Mouse (Mus musculus): Measurements from ENCODE around the gene Fzd4. TPM values are rescaled to one million over a fixed set of nuclear protein-coding genes. Genes with fewer than 3 reads are reported as not detected.

Fzd4 gene
- polyA plus RNA-seq (2012; rRNA removed; ENCODE audit: low replicate concordance), result 33.6 and 48.3 TPM in 2 replicates

DNA sequence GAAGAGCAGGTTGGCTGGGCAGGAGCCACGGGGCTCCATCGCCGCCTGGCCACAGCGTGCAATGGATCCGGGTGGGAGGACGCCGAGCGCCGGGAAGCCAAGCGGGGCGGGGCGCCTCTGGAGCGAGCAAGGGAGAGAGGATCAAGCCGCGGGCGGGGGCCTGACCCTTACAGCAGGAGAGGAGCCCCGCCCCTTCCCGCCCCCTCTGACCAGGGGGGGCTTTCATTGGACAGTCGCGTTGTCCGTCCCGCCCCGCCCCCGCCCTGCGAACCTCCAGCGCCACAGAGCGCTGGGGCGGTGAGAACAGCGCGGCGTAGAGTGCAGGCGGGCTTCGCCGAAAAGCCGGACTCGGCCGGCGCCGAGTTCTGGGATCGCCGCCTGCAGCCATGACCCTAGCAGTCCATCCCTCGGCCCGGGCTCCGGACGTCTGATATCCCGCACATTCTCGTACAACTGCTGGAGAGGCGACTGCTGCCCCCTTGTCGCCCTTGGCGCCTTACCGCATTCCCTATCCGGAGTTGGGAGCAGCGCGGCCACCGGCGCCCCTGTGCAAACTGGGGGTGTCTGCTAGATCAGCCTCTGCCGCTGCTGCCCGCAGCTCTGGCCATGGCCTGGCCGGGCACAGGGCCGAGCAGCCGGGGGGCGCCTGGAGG is at the start of gene Fzd4, which contains the start of gene Tmem135:
Gene Fzd4, plus strand, starts transcription at position 275 of the 653 bp plus-strand sequence.
Gene Tmem135, minus strand, starts transcription at position 142 of the 653 bp plus-strand sequence.

Other genes starting within 250 kb of the Fzd4 start
- 146 and 271 TPM in 2 replicates for gene Tmem135, start 133 bp upstream of the Fzd4 start, polyA plus RNA-seq (2012; rRNA removed; ENCODE audit: low replicate concordance)
- 124 and 275 TPM in 2 replicates for gene Prss23, start 122.8 kb downstream of the Fzd4 start, polyA plus RNA-seq (2012; rRNA removed; ENCODE audit: low replicate concordance)
- gene Me3, start 228.0 kb downstream of the Fzd4 start, polyA plus RNA-seq (2012; rRNA removed; ENCODE audit: low replicate concordance), result 2.0 and 29.8 TPM in 2 replicates